Mouse (Mus musculus) megakaryocyte, embryonic 14.5 days (primary cell): Measurements from ENCODE around the gene Gp1ba.

Source experiments
- FLI1 ChIP-seq: IDR thresholded peaks from 2 replicates; pipeline ENCODE4 v1.6.1; 2012; ENCODE audit warnings: low read length, inconsistent platforms, mixed read lengths
- GATA1 ChIP-seq: IDR thresholded peaks from 3 replicates; pipeline ENCODE4 v1.6.1; 2012; ENCODE audit warnings: mixed read lengths, low read length, inconsistent platforms, borderline replicate concordance

DNA sequence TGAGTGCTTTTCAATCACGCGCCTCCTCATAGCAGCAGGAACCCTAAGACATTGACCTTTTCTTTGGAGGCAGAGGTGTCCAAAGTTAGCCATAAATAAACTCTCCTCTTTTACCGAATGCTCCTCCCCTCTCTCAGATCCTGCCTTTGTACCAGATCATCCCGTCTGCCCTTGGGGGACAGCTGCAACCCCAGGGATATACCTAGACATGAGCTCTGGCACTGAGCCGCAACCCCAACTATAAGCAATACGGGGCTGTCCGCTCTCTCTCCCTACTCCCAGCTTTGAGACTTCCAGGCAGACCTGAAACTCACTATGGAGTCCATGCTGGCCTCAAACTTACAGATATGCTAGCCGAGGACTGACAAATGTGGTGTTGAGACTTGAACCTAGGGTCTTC lies 27.8 kb downstream of the Gp1ba start:
- TF ChIP-seq GATA1 (no peak), FLI1 (no peak)
